ENCODE assay signal across 14 mouse cellular contexts in the genomic region with DNA sequence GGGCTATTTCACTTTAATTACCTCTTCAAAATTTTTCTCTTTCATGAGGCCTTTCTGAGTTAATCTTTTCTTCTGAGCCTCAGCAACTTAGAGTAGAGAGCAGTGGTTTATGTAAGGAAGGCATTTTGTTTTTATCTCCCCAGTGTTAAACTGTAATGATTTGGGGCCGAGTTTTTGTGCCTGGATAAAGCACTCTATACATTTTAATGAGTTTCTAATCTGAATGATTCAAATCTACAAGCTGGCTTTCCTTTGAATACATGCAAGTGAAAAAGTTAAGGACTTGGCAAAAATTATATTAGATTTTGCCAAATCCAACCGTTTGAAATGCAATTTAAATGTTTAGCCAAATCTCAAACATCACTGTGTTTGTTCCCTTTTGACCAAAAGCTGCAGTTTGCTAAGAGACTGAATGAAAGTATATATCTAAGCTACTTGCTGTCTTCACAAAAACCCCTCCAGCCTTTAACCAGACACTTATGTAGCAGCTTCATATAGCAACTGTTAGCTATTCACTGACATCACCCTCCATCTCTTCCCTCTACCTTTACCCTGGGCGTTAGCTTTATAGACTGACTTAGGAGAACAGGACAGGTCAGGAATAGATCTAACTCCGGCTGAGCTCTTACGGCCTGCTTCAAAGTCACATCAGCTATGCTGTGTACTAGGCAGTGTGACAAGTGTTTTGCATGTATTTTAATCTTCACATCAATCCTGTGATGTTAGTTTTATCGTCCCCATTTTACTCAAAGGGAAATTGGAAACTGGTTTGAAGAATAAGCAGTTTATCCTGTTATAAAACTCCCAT.
"Had no signal": no experiment of that assay in that cellular context is flagged by ENCODE, and none has a peak within 500 bp of the region (broad histone marks: within the 10 kb centered on the region; RNA-seq: fewer than 3 reads in every experiment).

No protein-coding gene starts in this region.

- H3K4me1 ChIP-seq: limb, embryonic 12.5 days; liver, embryonic 13.5 days; neural tube, embryonic 15.5 days had no signal

- H3K36me3 ChIP-seq: limb, embryonic 12.5 days; liver, embryonic 13.5 days; neural tube, embryonic 15.5 days had no signal

- H3K27me3 ChIP-seq: limb, embryonic 12.5 days; liver, embryonic 13.5 days; neural tube, embryonic 15.5 days had no signal

- H3K4me2 ChIP-seq: limb, embryonic 12.5 days; liver, embryonic 13.5 days; neural tube, embryonic 15.5 days had no signal

- H3K9ac ChIP-seq: limb, embryonic 12.5 days; liver, embryonic 13.5 days; neural tube, embryonic 15.5 days had no signal

- DNase-seq: kidney, adult 11 months; kidney, adult 9 months; kidney, postnatal 4 days; liver; liver, embryonic 13.5 days; lung, adult 18-20 months; right cerebral cortex, postnatal 4 days; spleen, adult 18-20 months; thymus, adult 2 months; thymus, postnatal 25 days had no signal

- H3K9me3 ChIP-seq: limb, embryonic 12.5 days; liver, embryonic 13.5 days; neural tube, embryonic 15.5 days had no signal

- H3K4me3 ChIP-seq: limb, embryonic 12.5 days; liver, embryonic 13.5 days; myocyte; neural tube, embryonic 15.5 days had no signal

- H3K27ac ChIP-seq: kidney, postnatal 0 days; limb, embryonic 12.5 days; liver, embryonic 13.5 days; neural tube, embryonic 15.5 days had no signal
